In genomic region chr9:32143451-32143850, GRCm38 (mm10) we compare ENCODE assay signal across 16 mouse cellular contexts.
"Had no signal": no experiment of that assay in that cellular context is flagged by ENCODE, and none has a peak within 500 bp of the region (broad histone marks: within the 10 kb centered on the region; RNA-seq: fewer than 3 reads in every experiment).

No protein-coding gene starts in this region.

- H3K4me1 ChIP-seq: stomach, embryonic 15.5 days had no signal

- H3K4me3 ChIP-seq: neural tube, embryonic 13.5 days; neural tube, embryonic 15.5 days; stomach, embryonic 15.5 days had no signal

- H3K36me3 ChIP-seq: neural tube, embryonic 13.5 days; neural tube, embryonic 15.5 days; stomach, embryonic 15.5 days had no signal

- H3K27ac ChIP-seq: neural tube, embryonic 13.5 days; neural tube, embryonic 15.5 days; stomach, embryonic 15.5 days; stomach, postnatal 0 days had no signal

- H3K4me2 ChIP-seq: neural tube, embryonic 13.5 days; neural tube, embryonic 15.5 days; stomach, embryonic 15.5 days had no signal

- H3K9me3 ChIP-seq: neural tube, embryonic 13.5 days; neural tube, embryonic 15.5 days; stomach, embryonic 15.5 days had no signal

- H3K27me3 ChIP-seq: neural tube, embryonic 13.5 days; neural tube, embryonic 15.5 days; stomach, embryonic 15.5 days had no signal

- DNase-seq: retina, postnatal 1 day; right cerebral cortex, adult 18-20 months; right cerebral cortex, postnatal 14 days; right cerebral cortex, postnatal 25 days; right cerebral cortex, postnatal 4 days; spleen, adult 18-20 months; thymus, adult 18-20 months; thymus, adult 2 months; thymus, postnatal 14 days; thymus, postnatal 25 days; thymus, postnatal 36 days; thymus, postnatal 4 days had no signal

- H3K9ac ChIP-seq: neural tube, embryonic 13.5 days; neural tube, embryonic 15.5 days; stomach, embryonic 15.5 days had no signal
